Mouse (Mus musculus) embryonic facial prominence, embryonic 13.5 days (tissue): ENCODE data around the gene Abcc2. TPM values are rescaled to one million over a fixed set of nuclear protein-coding genes. Genes with fewer than 3 reads are reported as not detected.

ENCODE experiments used
- ATAC-seq: fragments of 200-750 bp; cut with Nextera tagmentation; 2 replicates; pipeline ENCODE4 v1.8.0; 2017; ENCODE audit warnings: low read depth; ENCODE audit not compliant: insufficient number of reproducible peaks, insufficient read depth, low FRiP score, low TSS enrichment
- H3K27ac ChIP-seq: fragments of 300-500 bp; sonication (generic); 2 replicates; pipeline ENCODE4 v1.5.1; 2015; ENCODE audit warnings: moderate library complexity, mild to moderate bottlenecking, inconsistent platforms
- H3K27me3 ChIP-seq: fragments of 300-500 bp; sonication (generic); 2 replicates; pipeline ENCODE4 v1.6.1; 2015; ENCODE audit warnings: mild to moderate bottlenecking, inconsistent platforms
- H3K36me3 ChIP-seq: fragments of 300-500 bp; sonication (generic); 2 replicates; pipeline ENCODE4 v1.6.1; 2015; ENCODE audit warnings: mild to moderate bottlenecking, inconsistent platforms
- H3K4me1 ChIP-seq: fragments of 300-500 bp; sonication (generic); 2 replicates; pipeline ENCODE4 v1.6.1; 2015; ENCODE audit warnings: inconsistent platforms
- H3K4me2 ChIP-seq: fragments of 300-500 bp; sonication (generic); 2 replicates; pipeline ENCODE4 v1.6.1; 2015; ENCODE audit warnings: moderate library complexity, mild to moderate bottlenecking, inconsistent platforms
- H3K4me3 ChIP-seq: fragments of 300-500 bp; sonication (generic); 2 replicates; pipeline ENCODE4 v1.5.1; 2015; ENCODE audit warnings: mild to moderate bottlenecking, inconsistent platforms
- H3K9ac ChIP-seq: fragments of 300-500 bp; sonication (generic); 2 replicates; pipeline ENCODE4 v1.6.1; 2015; ENCODE audit warnings: mild to moderate bottlenecking, inconsistent platforms
- H3K9me3 ChIP-seq: fragments of 300-500 bp; sonication (generic); 2 replicates; pipeline ENCODE4 v1.6.1; 2016; ENCODE audit warnings: inconsistent platforms
- WGBS: fragments of 180-500 bp; shearing (Covaris S2); methylation state at CpG from one replicate; pipeline ENCODE4 v1.1.7; 2015; ENCODE audit warnings: mixed read lengths; 5-methylcytosine and 5-hydroxymethylcytosine counted together
- polyA plus RNA-seq: library from polyadenylated mRNA; unstranded; fragments of >200 nt; fragmentation: Nextera tagmentation; extraction: Ambion mirVana; gene quantifications from 2 replicates; pipeline ENCODE4 v1.2.1, GENCODE M21; 2015

Gene Abcc2
- polyA plus RNA-seq, 1 experiment from 2014 or later = 0.08 TPM

DNA sequence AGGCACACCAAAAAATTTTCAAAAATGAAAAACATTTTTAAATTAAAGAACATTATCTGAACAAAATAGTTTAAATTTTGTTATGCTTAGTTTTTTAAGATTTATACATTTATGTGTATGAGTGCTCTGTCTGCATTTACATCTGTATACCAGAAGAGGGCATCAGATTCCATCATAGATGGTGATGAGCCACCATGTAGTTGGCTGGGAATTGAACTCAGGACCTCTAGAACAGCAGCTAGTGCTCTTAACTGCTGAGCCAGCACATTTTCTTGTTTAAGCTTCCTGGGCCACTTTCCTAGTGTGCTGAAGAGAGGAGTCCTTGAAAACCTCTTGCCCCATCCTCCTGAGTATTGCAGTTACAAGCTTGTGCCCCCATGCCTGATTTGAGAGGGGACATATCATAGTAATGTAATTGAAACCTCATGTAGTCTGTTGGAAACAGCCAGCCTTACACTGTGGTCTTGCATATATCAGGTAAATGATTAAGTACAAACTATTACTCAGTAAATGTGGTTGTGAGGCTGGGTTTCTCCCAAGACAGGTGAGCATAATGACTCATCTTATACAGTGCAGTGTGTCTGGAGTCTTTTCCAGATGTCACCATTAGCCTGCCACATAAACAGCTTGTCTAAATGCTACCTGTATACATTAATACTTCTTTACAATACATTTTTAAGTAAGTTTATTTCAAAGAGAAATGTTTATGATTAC lies 20.3 kb upstream of the Abcc2 start:
- Histone ChIP-seq H3K27me3 (no peaks in the 10 kb centered on the region), H3K9me3 (no peaks in the 10 kb centered on the region), H3K27ac (no peak overlapping the region), H3K9ac (no peak overlapping the region), H3K4me2 (no peak overlapping the region), H3K4me3 (no peak overlapping the region), H3K4me1 (no peaks in the 10 kb centered on the region), H3K36me3 (no peaks in the 10 kb centered on the region)
- ATAC-seq = no peak

DNA sequence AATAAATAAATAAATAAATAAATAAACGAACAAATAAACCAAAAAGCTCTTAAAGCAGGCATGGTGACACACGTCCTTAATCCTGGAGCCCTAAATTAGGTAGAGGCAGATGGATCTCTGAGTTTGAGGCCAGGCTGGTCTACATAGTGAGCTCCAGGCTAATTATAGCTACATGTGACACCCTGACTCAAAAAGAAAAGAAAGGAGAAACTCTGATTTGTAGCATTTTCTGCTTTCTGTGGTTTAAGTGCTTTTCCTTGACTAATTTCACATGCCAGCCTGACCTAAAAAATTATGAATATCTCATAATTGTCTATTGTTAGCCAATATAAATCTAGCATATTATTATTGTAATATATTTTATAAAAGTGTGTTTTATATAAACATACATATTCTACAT lies 19.6 kb upstream of the Abcc2 start:
- H3K27ac ChIP-seq = no peak overlapping the region
- no peak overlapping the region for H3K4me2 ChIP-seq
- no peak overlapping the region for H3K4me3 ChIP-seq
- H3K36me3 ChIP-seq = no peaks in the 10 kb centered on the region
- ATAC-seq = no peak
- H3K9ac ChIP-seq = no peak overlapping the region
- no peaks in the 10 kb centered on the region for H3K9me3 ChIP-seq
- H3K4me1 ChIP-seq = no peaks in the 10 kb centered on the region
- H3K27me3 ChIP-seq = no peaks in the 10 kb centered on the region
- WGBS = 70% methylated on average over 2 of the region's 2 CpGs

DNA sequence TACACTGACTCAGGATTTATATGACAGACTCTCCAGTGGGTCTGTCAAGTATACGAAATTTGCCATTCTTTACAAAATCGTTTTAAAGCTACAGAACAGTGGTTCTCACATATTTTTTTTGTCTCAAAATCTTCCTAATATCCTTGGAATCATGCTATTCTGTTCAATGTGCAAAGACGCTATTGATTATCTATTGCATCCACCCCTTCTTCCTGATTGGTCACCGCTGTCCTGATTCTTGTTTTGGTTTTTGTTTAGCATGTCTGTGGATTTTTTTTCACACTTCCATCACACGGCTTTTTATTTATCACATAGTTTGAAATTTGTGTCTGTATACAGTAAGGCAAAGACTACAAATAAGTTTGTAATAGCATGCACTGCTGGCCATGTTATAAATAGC lies 15.5 kb upstream of the Abcc2 start:
- WGBS = 88% methylated on average over 5 of the region's 5 CpGs
- Histone ChIP-seq H3K9ac (no peak overlapping the region), H3K9me3 (no peaks in the 10 kb centered on the region), H3K27me3 (no peaks in the 10 kb centered on the region), H3K4me3 (no peak overlapping the region), H3K4me1 (no peaks in the 10 kb centered on the region), H3K36me3 (no peaks in the 10 kb centered on the region), H3K4me2 (no peak overlapping the region), H3K27ac (no peak overlapping the region)
- ATAC-seq = no peak

DNA sequence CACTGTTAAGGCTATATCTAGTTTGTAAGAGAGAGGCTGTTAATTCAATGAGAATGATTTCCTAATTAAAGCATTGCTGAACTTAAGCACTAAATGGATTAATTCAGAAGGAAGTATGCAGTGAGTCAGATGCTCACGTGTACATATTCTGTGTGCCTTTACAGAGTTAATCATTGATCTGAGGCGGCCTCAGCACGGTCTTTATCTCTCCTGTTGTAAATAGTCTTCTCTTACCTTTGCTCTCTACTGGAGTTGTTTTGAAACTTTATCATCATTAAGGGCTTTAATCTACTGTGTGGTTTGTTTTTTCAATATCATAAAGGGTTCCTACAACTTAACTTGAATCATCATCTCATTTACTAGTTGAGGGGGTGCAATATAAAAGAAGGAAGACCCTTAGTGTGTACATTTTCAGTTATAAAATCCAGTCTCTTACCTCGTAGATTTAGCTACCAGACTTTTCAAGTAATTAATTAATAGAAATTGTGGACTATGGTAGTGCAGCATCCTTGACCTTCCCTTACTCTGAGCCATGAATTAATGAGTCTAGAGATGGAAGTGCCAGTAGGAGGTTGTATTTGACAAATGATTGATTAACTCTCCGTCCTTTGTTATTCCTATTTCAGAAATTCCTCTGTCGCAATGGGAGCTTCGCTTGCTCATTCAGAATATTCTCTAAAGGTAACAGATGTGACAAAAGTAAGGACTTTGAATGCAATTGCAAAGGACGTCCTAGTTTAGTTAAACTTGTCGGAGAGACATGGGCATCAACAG lies 14.3 kb upstream of the Abcc2 start:
- H3K27ac ChIP-seq = no peak overlapping the region
- ATAC-seq = no peak
- no peak overlapping the region for H3K4me3 ChIP-seq
- H3K9ac ChIP-seq = no peak overlapping the region
- H3K9me3 ChIP-seq = no peaks in the 10 kb centered on the region
- no peaks in the 10 kb centered on the region for H3K36me3 ChIP-seq
- 87% methylated on average over 9 of the region's 9 CpGs for WGBS
- no peak overlapping the region for H3K4me2 ChIP-seq
- H3K27me3 ChIP-seq = no peaks in the 10 kb centered on the region
- no peaks in the 10 kb centered on the region for H3K4me1 ChIP-seq

DNA sequence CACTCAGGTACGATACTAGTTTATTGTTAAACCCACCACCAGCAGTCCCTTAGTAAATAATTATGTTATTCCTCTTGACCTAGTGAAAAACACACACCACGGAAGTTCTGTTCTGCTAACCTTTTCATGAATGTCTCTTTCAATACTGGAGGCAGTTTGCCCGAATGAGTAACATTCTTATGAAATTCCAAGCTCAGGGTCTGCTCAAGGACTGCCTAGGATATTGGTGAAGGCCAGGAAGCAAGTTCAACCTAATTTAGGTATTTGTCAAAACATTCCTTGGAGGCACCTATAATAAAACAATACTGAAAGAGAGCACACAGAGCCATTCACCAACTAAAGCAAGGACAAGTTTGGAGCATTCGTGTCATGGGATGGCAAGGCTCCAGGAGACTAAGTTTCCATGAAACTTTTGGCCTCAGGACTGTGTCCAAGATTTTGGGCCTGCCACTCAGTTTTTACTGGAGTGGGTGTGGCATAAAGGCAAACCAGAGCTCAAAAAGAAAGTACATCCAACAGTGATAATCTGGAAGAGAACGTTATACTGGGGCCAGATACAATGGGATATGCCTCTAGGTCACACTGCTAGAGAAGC lies 12.5 kb upstream of the Abcc2 start:
- no peak for ATAC-seq
- Histone ChIP-seq H3K9me3 (no peaks in the 10 kb centered on the region), H3K4me1 (no peaks in the 10 kb centered on the region), H3K4me2 (no peak overlapping the region), H3K27me3 (no peaks in the 10 kb centered on the region), H3K4me3 (no peak overlapping the region), H3K9ac (no peak overlapping the region), H3K27ac (no peak overlapping the region), H3K36me3 (no peaks in the 10 kb centered on the region)
- WGBS = 80% methylated on average over 5 of the region's 5 CpGs

DNA sequence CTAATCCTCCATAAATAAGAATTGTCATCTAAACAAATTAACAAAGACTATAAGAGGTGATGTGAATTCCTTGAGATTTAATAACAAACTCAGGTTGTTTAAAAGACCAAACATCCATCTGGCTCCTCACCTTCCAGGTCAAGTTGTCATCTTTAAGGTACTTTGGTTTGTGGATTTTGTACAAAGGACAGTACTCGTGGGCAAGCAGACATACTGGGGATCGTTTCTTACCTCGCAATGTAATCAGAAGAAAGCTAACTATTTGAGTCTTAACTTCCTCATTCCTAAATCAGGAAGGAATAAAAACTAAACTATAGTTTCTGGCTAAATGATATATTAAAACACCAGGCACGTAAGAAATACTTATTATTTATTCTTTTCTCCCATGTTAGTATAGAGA lies 11.4 kb upstream of the Abcc2 start:
- Histone ChIP-seq H3K4me2 (no peak overlapping the region), H3K9ac (no peak overlapping the region), H3K27me3 (no peaks in the 10 kb centered on the region), H3K4me1 (no peaks in the 10 kb centered on the region), H3K36me3 (no peaks in the 10 kb centered on the region), H3K9me3 (no peaks in the 10 kb centered on the region), H3K4me3 (no peak overlapping the region), H3K27ac (no peak overlapping the region)
- WGBS = 91% methylated on average over 4 of the region's 4 CpGs
- no peak for ATAC-seq

DNA sequence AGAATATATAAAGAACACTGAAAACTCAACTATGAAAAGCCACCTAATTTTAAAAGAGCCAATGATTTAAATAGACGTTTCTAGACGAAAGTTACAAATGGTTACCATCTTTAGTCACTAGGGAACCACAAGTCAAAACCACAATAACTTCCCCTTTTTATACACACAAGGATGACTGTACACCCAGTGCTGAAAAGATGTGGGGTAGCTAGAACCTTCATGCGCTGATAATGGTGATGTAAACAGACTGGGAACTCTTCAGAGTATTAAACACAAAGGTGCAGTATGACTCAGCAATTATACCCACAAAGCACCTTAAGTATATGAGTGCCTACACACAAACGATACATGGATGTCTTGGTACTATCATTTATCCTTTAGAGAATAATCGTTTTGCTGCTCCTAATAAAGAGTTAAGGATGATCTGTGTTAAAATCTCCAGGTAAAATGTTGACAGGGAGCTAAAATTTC lies 10.5 kb upstream of the Abcc2 start:
- Histone ChIP-seq H3K4me2 (no peak overlapping the region), H3K27me3 (no peaks in the 10 kb centered on the region), H3K9me3 (no peaks in the 10 kb centered on the region), H3K4me1 (no peaks in the 10 kb centered on the region), H3K4me3 (no peak overlapping the region), H3K36me3 (no peaks in the 10 kb centered on the region), H3K9ac (no peak overlapping the region), H3K27ac (no peak overlapping the region)
- no peak for ATAC-seq
- WGBS = 87% methylated on average over 5 of the region's 5 CpGs

DNA sequence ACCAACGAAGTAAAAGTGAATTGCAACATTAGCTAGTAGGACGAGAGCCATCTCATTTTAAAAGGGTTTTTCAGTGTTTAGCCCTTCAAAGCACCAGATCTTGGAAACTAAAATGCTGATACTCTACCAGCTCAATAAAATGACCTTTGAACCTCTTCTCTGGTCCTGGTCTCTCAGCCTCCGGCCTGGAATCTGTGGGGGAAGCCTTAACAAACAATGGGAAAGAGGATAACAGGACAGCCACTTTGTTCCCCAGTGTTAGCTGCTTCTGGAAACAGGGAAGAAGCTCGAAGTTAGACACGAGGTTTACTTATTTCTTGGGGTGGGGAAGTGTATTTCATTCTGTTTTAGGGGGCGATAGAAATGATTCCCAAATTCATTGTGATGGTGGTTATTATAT lies 9.7 kb upstream of the Abcc2 start:
- Histone ChIP-seq H3K27ac (no peak overlapping the region), H3K9me3 (no peaks in the 10 kb centered on the region), H3K4me2 (no peak overlapping the region), H3K4me3 (no peak overlapping the region), H3K27me3 (no peaks in the 10 kb centered on the region), H3K36me3 (no peaks in the 10 kb centered on the region), H3K9ac (no peak overlapping the region), H3K4me1 (no peaks in the 10 kb centered on the region)
- WGBS = 70% methylated on average over 6 of the region's 6 CpGs
- no peak for ATAC-seq

DNA sequence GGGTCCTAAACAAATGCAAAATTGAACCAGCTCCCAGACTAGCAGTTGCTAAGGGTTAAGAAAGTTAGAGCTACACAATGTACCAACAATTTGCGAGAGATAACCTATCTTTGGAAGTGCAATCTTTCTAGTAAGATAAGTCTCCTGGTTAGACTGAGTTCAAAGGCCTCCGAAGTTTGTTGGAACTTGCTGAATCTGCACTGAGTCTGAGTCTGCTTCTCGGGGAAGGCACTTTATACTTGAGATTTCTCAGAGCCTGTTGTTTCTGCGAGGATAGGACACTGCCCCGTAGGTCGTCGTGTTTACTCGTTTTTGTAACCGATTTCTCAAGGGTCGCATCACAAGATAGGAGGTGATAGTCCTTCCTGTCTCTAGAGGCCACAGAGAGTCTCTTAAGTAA lies 6.6 kb upstream of the Abcc2 start:
- WGBS = 76% methylated on average over 10 of the region's 10 CpGs
- H3K36me3 ChIP-seq = no peaks in the 10 kb centered on the region
- no peak for ATAC-seq

DNA sequence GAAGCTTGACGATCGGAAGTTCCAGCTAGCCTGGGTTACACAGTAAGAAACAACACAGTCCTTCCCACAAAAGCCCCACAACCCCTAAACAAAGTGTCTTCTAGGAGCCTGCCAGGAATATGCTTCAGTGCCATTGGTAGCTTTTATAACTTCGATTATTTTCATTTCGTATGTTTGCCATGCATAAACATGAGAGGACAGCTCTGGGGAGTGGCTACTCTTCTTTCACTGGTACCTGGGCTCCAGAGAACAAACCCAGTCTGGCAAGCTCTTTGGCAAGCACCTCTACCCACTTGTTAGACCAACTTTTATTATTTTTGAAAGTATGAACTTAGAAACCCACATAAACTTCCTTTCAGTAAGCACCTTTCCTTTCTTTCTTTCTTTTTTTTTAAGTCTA lies 5.4 kb upstream of the Abcc2 start:
- no peaks in the 10 kb centered on the region for H3K9me3 ChIP-seq
- ATAC-seq = no peak
- no peaks in the 10 kb centered on the region for H3K4me1 ChIP-seq
- no peak overlapping the region for H3K4me3 ChIP-seq
- H3K9ac ChIP-seq = no peak overlapping the region
- H3K36me3 ChIP-seq = no peaks in the 10 kb centered on the region
- 69% methylated on average over 4 of the region's 4 CpGs for WGBS
- H3K27ac ChIP-seq = no peak overlapping the region
- no peak overlapping the region for H3K4me2 ChIP-seq
- no peaks in the 10 kb centered on the region for H3K27me3 ChIP-seq

More for the DNA sequence above, 6.6 kb upstream of the Abcc2 start:
- no peaks in the 10 kb centered on the region for H3K4me1 ChIP-seq
- H3K4me3 ChIP-seq = no peak overlapping the region
- H3K4me2 ChIP-seq = no peak overlapping the region
- no peaks in the 10 kb centered on the region for H3K27me3 ChIP-seq
- no peak overlapping the region for H3K9ac ChIP-seq
- H3K9me3 ChIP-seq = no peaks in the 10 kb centered on the region
- no peak overlapping the region for H3K27ac ChIP-seq

DNA sequence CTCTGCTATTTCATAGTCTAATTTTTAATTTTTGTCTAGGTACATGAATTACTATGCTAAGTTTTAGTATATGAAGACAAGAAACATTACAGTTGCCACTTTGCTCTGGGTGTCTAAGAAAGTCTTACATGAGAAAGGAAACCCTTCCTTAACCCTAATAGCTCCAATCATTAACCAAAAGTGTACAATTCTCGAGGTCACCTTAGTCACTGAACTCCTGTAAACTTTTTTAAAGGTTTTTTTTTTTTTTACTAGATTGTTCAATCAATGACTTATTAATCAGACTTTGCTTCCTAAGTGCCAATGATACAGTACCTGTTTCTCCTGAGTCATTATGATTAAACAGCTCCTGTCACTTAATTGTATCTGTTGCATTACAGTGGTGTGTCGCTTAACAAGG lies 4.7 kb upstream of the Abcc2 start:
- no peak overlapping the region for H3K4me2 ChIP-seq
- H3K36me3 ChIP-seq = no peaks in the 10 kb centered on the region
- WGBS = 74% methylated on average over 2 of the region's 2 CpGs
- H3K9ac ChIP-seq = no peak overlapping the region
- no peaks in the 10 kb centered on the region for H3K4me1 ChIP-seq
- no peak overlapping the region for H3K4me3 ChIP-seq
- no peak overlapping the region for H3K27ac ChIP-seq
- H3K27me3 ChIP-seq = no peaks in the 10 kb centered on the region
- no peak for ATAC-seq
- H3K9me3 ChIP-seq = no peaks in the 10 kb centered on the region

DNA sequence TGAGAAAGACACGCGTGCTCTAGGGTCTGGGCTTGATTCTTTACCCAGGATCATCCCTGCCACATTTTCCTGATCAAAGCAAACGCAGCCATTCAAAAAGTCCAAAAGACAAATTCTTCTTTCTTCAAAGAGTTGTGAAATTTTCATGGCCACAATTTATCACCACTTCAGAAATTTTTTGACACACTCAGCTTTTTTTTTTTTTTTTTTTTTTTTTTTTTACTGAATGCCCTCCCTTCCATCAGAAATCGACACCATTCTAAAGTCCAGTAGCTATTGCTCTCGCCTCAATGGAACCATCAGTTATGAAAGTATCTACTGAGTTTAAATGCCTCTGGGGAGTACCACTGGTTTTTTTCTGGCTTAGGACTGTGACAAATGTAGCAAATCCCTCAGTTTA lies 1.6 kb upstream of the Abcc2 start:
- Histone ChIP-seq H3K4me3 (no peak overlapping the region), H3K27ac (no peak overlapping the region), H3K4me1 (no peaks in the 10 kb centered on the region), H3K4me2 (no peak overlapping the region), H3K36me3 (no peaks in the 10 kb centered on the region), H3K9ac (no peak overlapping the region), H3K27me3 (no peaks in the 10 kb centered on the region), H3K9me3 (no peaks in the 10 kb centered on the region)
- WGBS = 59% methylated on average over 5 of the region's 5 CpGs
- ATAC-seq = no peak
